Mouse (Mus musculus): ENCODE data around the gene Stk40.
A peak's percentile ranks its signal among the peaks of the same experiment; 100 is the strongest.

Gene Stk40

GRCm38 (mm10) chr4:126103590-126104068 lies at the start of gene Stk40:
Gene Stk40, plus strand, starts transcription at chr4:126103957.
- DNase-seq = peak; percentile 97

- no peak for DNase-seq
Observed at GRCm38 (mm10) chr4:126057207-126058133, 46.3 kb upstream of the Stk40 start.

- peak; percentile 91 for DNase-seq
Observed at GRCm38 (mm10) chr4:126058134-126058996, 45.4 kb upstream of the Stk40 start, which contains the start of gene Oscp1. Gene Oscp1, plus strand, starts transcription at chr4:126058565.

- DNase-seq = no peak
Observed at GRCm38 (mm10) chr4:126058997-126059362, 44.8 kb upstream of the Stk40 start.

GRCm38 (mm10) chr4:126062856-126063255 lies 40.9 kb upstream of the Stk40 start:
- no peak for DNase-seq

GRCm38 (mm10) chr4:126065241-126065640 lies 38.5 kb upstream of the Stk40 start:
- no peak for DNase-seq

GRCm38 (mm10) chr4:126067401-126068077 lies 36.2 kb upstream of the Stk40 start:
- DNase-seq = peak; percentile 51

- DNase-seq = no peak
Observed at GRCm38 (mm10) chr4:126068842-126069241, 34.9 kb upstream of the Stk40 start.

GRCm38 (mm10) chr4:126077833-126078232 lies 25.9 kb upstream of the Stk40 start:
- DNase-seq = no peak

- no peak for DNase-seq
Observed at GRCm38 (mm10) chr4:126079266-126079665, 24.5 kb upstream of the Stk40 start.

- DNase-seq = no peak
Observed at GRCm38 (mm10) chr4:126081601-126082000, 22.2 kb upstream of the Stk40 start.

GRCm38 (mm10) chr4:126083021-126083420 lies 20.7 kb upstream of the Stk40 start:
- no peak for DNase-seq

- no peak for DNase-seq
Observed at GRCm38 (mm10) chr4:126084382-126084781, 19.4 kb upstream of the Stk40 start.

- DNase-seq = peak; percentile 87
Observed at GRCm38 (mm10) chr4:126085996-126086576, 17.7 kb upstream of the Stk40 start.

GRCm38 (mm10) chr4:126090101-126090847 lies 13.5 kb upstream of the Stk40 start:
- no peak for DNase-seq

GRCm38 (mm10) chr4:126090848-126091124 lies 13.0 kb upstream of the Stk40 start:
- DNase-seq = no peak

GRCm38 (mm10) chr4:126091873-126092272 lies 11.9 kb upstream of the Stk40 start:
- DNase-seq = no peak

GRCm38 (mm10) chr4:126095622-126096430 lies 7.9 kb upstream of the Stk40 start:
- peak; percentile 26 for DNase-seq

GRCm38 (mm10) chr4:126096464-126097111 lies 7.2 kb upstream of the Stk40 start, which contains the start of gene Lsm10:
Gene Lsm10, plus strand, starts transcription at chr4:126096623.
- DNase-seq = peak; percentile 94

- DNase-seq = peak; percentile 62
Observed at GRCm38 (mm10) chr4:126097711-126098253, 6.0 kb upstream of the Stk40 start.
